Mouse (Mus musculus) layer of hippocampus, postnatal 36 days (tissue): ENCODE data around the gene Myo5c. TPM values are rescaled to one million over a fixed set of nuclear protein-coding genes. Genes with fewer than 3 reads are reported as not detected.

Source experiments
- DNase-seq, 2 experiments: peaks; one replicate each; pipeline ENCODE4 v3.0.0; 2022
- total RNA-seq, 2 experiments: library from RNA; stranded (reverse); gene quantifications; 2 replicates each; pipeline ENCODE4 v1.2.3; 2021

Gene Myo5c
- total RNA-seq, 2 experiments from 2014 or later = 0.50 to 0.53 TPM

- no peak for DNase-seq
These were observed 99.0 kb downstream of the Myo5c start for GRCm38 (mm10) chr9:75330821-75331220.

DNA sequence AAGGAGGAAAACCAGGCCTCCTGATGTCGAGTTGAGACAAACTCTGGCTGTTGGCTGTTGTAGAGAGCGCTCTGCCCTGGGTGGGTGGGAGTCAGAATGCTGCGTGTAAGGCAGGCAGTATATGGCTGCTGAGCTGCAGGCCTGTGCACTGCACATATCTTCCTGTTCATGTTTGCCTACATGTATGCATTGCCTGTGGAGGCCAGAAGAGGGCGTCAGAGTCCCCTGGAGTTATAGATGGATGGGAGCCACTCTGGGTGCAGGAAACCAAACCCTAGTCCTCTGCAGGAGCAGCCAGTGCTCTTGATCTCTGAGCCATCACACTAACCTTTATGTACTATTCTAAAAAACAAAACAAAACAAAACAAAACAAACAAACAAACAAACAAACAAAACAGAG, 102.6 kb downstream of the Myo5c start:
- DNase-seq = no peak

DNA sequence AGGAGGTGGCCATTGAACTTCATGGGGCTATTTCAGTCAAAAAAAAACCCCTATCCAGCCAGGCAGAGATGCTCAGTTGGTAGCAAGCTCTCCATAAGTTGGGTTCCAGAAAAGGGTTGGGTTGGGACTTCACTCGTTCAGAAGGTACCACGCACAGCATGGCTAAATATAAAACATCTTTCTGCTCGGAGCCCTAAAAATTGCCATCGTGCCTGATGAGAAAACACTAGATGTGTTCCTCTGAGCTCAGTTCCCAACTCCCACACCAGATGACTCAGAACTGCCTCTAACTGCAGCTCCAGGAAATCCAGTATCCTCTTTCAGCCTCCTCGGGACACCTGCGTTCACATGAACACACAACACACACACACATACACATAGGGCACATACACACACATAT, 106.2 kb downstream of the Myo5c start:
- DNase-seq = peak; percentile 55 to 61

GRCm38 (mm10) chr9:75342433-75342832, 110.6 kb downstream of the Myo5c start:
- no peak for DNase-seq

DNA sequence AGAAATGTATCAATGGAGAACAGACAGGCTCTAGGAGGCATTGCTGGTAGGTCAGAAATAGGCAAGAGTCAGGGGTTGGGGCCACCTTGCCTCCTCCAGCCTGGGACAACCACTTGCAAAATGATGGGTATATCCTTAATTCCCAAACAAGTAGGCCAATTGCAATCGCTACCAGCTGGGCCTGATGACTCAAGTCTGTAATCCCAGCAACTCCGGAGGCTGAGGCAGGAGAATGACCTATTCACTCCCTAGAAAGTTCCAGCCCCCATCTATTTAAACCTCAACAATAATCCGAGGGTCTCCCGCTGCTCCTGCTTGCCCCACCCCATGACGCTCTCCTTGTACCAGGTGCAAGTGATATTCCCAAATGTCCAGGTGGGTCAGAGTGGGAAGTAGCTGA, 115.6 kb downstream of the Myo5c start, which contains the start of gene Bcl2l10:
Gene Bcl2l10, plus strand, starts transcription at position 301 of the 400 bp plus-strand sequence.
- DNase-seq = no peak

- no peak for DNase-seq
These were observed 116.2 kb downstream of the Myo5c start for GRCm38 (mm10) chr9:75348066-75348465.

DNA sequence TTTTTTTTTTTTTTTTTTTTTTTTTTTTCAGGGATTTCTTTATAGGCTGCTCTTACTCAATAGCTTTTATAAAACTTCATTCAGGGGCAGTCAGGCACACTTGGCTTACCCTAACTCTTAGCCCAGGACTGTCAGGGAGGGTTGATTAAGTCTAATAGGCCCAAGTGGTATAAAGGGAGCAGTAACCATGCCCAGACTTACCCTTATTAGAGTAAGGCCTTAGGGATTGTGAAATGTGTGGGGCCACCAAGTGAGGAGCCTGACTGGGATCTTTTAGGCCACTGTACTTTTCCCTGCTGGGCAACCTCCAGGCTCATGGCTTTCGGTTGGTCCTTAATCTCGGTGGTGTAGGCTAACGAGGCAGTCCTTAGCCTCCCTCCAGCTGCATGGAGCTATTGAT, 116.8 kb downstream of the Myo5c start:
- no peak for DNase-seq

GRCm38 (mm10) chr9:75353094-75353493, 121.3 kb downstream of the Myo5c start:
- DNase-seq = no peak

Other genes starting within 250 kb of the Myo5c start
- 100 to 1,000 TPM; 173 to 178 TPM for gene Arpp19, start 194.4 kb upstream of the Myo5c start, total RNA-seq
- gene Myo5a, start 161.0 kb upstream of the Myo5c start, total RNA-seq = 100 to 1,000 TPM; 189 to 191 TPM
- 100 to 1,000 TPM; 115 to 128 TPM for gene Gnb5, start 74.3 kb downstream of the Myo5c start, total RNA-seq
- under 1 TPM in 1 of 2 experiments, not detected in 1; 0.27 TPM for gene Bcl2l10, start 115.7 kb downstream of the Myo5c start, total RNA-seq
- 10 to 100 TPM; 27.4 to 28.1 TPM for gene Mapk6, start 178.0 kb downstream of the Myo5c start, total RNA-seq
- gene Leo1, start 209.5 kb downstream of the Myo5c start, total RNA-seq = 10 to 100 TPM; 22.8 to 23.9 TPM